Mouse (Mus musculus): ENCODE measurements around the gene Acot6. TPM values are rescaled to one million over a fixed set of nuclear protein-coding genes. Genes with fewer than 3 reads are reported as not detected.

The Acot6 gene
- polyA plus RNA-seq, 1 experiment from 2014 or later: 0.41 TPM

Other genes starting within 250 kb of the Acot6 start
- 16.8 and 17.4 TPM in 2 replicates for gene Numb, start 178.7 kb upstream of the Acot6 start, polyA plus RNA-seq (2015; fragmentation: Nextera tagmentation; extraction: Ambion mirVana)
- 4.4 and 4.6 TPM in 2 replicates for gene Riox1, start 150.0 kb upstream of the Acot6 start, polyA plus RNA-seq (2015; fragmentation: Nextera tagmentation; extraction: Ambion mirVana)
- gene Heatr4, start 115.8 kb upstream of the Acot6 start, polyA plus RNA-seq (2015; fragmentation: Nextera tagmentation; extraction: Ambion mirVana): not detected in 2 replicates
- 11.2 and 12.3 TPM in 2 replicates for gene Acot2, start 112.8 kb upstream of the Acot6 start, polyA plus RNA-seq (2015; fragmentation: Nextera tagmentation; extraction: Ambion mirVana)
- 30.2 and 36.4 TPM in 2 replicates for gene Acot1, start 91.2 kb upstream of the Acot6 start, polyA plus RNA-seq (2015; fragmentation: Nextera tagmentation; extraction: Ambion mirVana)
- 8.4 and 10.0 TPM in 2 replicates for gene Acot4, start 62.3 kb upstream of the Acot6 start, polyA plus RNA-seq (2015; fragmentation: Nextera tagmentation; extraction: Ambion mirVana)
- not detected in 2 replicates for gene Gm49366, start 61.7 kb upstream of the Acot6 start, polyA plus RNA-seq (2015; fragmentation: Nextera tagmentation; extraction: Ambion mirVana)
- 6.3 and 6.7 TPM in 2 replicates for gene Acot3, start 48.5 kb upstream of the Acot6 start, polyA plus RNA-seq (2015; fragmentation: Nextera tagmentation; extraction: Ambion mirVana)
- gene Acot5, start 31.3 kb upstream of the Acot6 start, polyA plus RNA-seq (2015; fragmentation: Nextera tagmentation; extraction: Ambion mirVana): not detected in 2 replicates
- 0.33 and 0.42 TPM in 2 replicates for gene Dnal1, start 13.7 kb downstream of the Acot6 start, polyA plus RNA-seq (2015; fragmentation: Nextera tagmentation; extraction: Ambion mirVana)
- gene Pnma1, start 47.8 kb downstream of the Acot6 start, polyA plus RNA-seq (2015; fragmentation: Nextera tagmentation; extraction: Ambion mirVana): 0.12 and 0.14 TPM in 2 replicates
- 6.9 and 7.8 TPM in 2 replicates for gene Elmsan1, start 118.2 kb downstream of the Acot6 start, polyA plus RNA-seq (2015; fragmentation: Nextera tagmentation; extraction: Ambion mirVana)
- gene Ptgr2, start 184.6 kb downstream of the Acot6 start, polyA plus RNA-seq (2015; fragmentation: Nextera tagmentation; extraction: Ambion mirVana): 22.8 and 25.2 TPM in 2 replicates
- 32.3 and 36.2 TPM in 2 replicates for gene Zfp410, start 216.2 kb downstream of the Acot6 start, polyA plus RNA-seq (2015; fragmentation: Nextera tagmentation; extraction: Ambion mirVana)